Mouse (Mus musculus): ENCODE measurements at regions not wholly inside any gene's neighbourhood (a gene's known extent, or its start where the extent isn't known, plus 50 kb on each side); places are given as distances from the start of the nearest gene placed in this dataset.

DNA sequence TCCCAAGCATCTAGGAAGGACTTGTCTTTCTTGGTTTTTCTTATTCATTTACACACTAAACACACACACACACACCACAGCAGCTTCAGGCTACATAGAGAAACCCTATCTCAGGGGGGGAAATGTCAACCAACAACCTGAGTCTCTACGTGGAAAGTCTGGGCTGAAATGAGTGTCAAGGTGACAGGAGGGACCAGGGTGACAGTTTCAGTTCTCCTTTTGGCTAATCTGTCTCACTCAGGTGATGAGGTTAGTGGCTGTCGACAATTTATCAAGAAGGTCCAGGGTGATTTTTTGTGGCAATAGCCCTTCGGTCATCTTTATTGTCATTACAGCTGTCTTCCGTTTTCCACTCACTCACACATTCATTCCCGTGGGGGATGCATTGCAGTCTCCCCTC is 140.5 kb upstream of the Jmjd1c start:
- in situ Hi-C loops (cut with MboI; ENCODE audit: low sequenced_read_pairs) = no loop called here

DNA sequence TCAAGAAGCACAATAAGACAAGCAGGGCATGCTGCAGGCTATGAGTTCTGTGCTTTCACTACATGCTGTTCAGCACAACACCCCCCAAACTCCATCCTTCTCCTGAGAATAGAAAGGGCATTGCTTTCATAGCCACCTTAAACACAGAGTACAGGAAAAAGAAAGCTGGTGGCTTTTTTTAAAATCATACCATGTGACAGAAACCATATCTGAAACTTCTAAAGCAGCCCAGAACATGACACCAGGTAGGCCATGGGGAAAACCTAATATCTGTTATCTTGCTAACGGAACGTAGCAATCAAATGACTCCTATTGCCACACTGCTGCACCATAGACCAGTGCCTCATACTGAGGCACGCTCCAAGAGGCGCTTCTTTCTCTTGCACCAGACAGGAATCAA is 139.3 kb upstream of the Jmjd1c start:
- in situ Hi-C loops (cut with MboI; ENCODE audit: low sequenced_read_pairs) = no loop called here

DNA sequence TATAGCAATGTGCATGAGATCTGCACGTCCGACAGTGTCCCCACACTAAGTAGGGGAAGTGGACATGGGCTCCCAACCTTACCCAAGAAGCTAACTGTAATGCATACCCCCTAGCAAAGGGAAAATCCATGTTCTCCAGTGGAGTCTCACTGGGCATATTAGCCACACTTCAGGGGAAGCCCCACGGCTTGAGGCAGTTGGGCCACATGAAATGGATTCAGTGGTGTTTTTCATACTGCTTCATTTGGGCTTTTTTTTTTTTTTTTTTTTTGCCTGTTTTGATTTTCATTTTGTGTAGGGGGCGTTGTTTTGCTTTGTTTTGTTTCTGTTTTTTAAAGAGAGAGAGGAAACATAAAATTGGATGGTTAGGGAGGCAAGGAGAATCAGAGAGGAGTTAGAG is 138.6 kb upstream of the Jmjd1c start:
- in situ Hi-C loops (cut with MboI; ENCODE audit: low sequenced_read_pairs) = no loop called here

All from CH12F3 (cell line).